Mouse (Mus musculus): Measurements from ENCODE around the gene Ap3b2. TPM values are rescaled to one million over a fixed set of nuclear protein-coding genes. Genes with fewer than 3 reads are reported as not detected.

Ap3b2 gene
- polyA plus RNA-seq, 1 experiment from 2014 or later: 7.6 TPM

DNA sequence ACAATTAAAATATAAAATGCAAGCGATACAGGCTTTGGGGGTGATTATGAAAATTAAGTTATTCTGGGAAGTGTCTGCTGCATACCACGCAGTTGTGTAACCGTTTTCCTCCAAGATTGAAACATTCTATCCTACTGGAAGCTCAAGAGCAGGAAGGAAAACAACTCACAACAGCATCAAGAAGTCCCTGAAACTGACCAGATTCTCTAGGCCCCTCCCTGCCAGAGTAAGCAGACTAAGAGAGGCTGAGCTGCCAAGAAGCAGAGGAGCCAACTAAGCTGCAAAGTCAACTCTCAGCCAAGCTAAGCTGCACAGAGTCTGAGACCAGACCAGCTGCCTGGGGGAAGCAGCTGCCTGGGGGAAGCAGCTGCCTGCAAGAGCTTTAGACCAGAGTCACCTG lies 18.5 kb downstream of the Ap3b2 start:
- no peak overlapping the region for H3K4me2 ChIP-seq (replicated peaks)
- no peak overlapping the region for H3K27ac ChIP-seq
- no peak overlapping the region for H3K4me3 ChIP-seq
- H3K4me1 ChIP-seq: peaks cover 13% of the 10 kb centered on the region; the same call in 1 of the 2 replicates
- no peak overlapping the region for H3K9ac ChIP-seq
- peaks cover 33% of the 10 kb centered on the region for H3K27me3 ChIP-seq
- 78% methylated on average over 3 of the region's 3 CpGs for WGBS
- ATAC-seq (ENCODE audit: insufficient number of reproducible peaks, insufficient read depth, low FRiP score, low TSS enrichment): no peak
- H3K36me3 ChIP-seq: no peaks in the 10 kb centered on the region
- H3K9me3 ChIP-seq: no peaks in the 10 kb centered on the region

DNA sequence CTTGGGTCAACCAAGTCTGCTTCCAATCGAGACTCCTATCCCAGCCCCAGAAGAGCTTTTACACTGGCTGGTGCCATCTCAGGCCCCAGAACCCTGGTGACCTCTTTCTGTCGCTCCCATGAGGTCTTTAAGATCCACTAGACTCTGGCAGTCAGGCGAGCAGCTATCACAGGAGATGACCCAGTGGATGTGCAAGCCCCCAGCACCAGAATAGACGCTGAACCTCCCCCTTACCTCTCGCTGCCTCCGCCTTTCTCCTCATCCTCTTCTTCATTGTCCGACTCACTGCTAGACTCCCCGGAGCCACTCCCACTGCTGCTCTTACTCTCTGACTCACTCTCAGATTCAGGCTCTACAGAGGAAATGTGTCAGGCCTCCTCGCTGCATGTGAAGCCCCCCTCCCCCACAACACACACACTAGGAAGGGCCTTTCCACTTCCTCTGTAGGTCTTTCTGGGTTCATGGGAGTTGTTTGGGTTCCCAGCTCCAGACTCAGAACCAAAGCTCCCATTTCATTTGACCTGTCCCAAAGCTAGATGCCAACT lies 28.7 kb downstream of the Ap3b2 start:
- H3K27ac ChIP-seq: no peak overlapping the region
- H3K9ac ChIP-seq: no peak overlapping the region
- no peak for ATAC-seq (ENCODE audit: insufficient number of reproducible peaks, insufficient read depth, low FRiP score, low TSS enrichment)
- H3K4me1 ChIP-seq: no peaks in the 10 kb centered on the region
- 69% methylated on average over 9 of the region's 9 CpGs for WGBS
- peaks cover 8% of the 10 kb centered on the region; the same call in 1 of the 2 replicates for H3K27me3 ChIP-seq
- no peaks in the 10 kb centered on the region for H3K36me3 ChIP-seq
- no peaks in the 10 kb centered on the region for H3K9me3 ChIP-seq
- H3K4me2 ChIP-seq (replicated peaks): no peak overlapping the region
- no peak overlapping the region for H3K4me3 ChIP-seq

DNA sequence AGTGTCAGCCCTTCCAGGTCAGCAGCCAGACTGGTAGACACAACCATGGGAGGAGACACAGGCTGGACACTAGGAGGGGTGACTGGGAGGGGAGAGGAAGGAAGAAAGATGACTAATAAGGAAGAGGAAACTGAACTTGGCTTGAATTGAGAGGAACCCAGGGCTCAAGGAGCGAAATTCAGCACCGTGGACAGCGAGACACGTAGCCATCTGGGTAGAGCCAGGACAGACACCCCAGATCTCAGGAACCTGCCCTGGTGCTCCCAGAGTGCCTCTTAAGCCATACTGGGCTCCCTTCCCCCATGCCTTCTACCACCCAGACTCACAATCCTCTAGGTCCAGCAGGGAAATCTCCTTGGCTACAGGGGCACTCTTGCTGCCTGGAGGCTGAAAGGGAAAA lies 29.6 kb downstream of the Ap3b2 start:
- Histone ChIP-seq H3K9me3 (no peaks in the 10 kb centered on the region), H3K27me3 (peaks cover 15% of the 10 kb centered on the region), H3K4me2 (replicated peaks) (no peak overlapping the region), H3K4me3 (no peak overlapping the region), H3K27ac (no peak overlapping the region), H3K9ac (no peak overlapping the region), H3K4me1 (no peaks in the 10 kb centered on the region), H3K36me3 (no peaks in the 10 kb centered on the region)
- 1% methylated on average over 4 of the region's 4 CpGs for WGBS
- no peak for ATAC-seq (ENCODE audit: insufficient number of reproducible peaks, insufficient read depth, low FRiP score, low TSS enrichment)

DNA sequence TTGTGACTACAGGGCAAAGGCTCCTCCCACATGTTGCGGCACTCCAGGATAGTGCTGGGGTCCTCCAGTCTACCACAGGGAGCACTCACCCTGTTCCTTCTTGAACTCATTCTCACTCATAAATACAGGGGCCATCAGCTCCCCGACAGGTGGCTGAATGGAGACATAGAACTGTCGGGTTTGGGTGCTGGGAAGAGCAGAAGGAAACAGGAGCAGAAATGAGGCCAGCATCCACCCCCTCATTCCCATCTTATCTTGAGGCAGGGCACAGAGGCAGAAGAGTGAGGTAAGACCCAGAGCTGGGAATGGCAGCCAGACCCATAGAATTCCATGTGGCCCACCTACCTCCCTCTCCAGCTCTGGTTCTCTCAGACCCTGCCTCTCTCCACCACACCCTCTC lies 30.9 kb downstream of the Ap3b2 start:
- 85% methylated on average over 3 of the region's 3 CpGs for WGBS
- no peak overlapping the region for H3K4me2 ChIP-seq (replicated peaks)
- H3K9me3 ChIP-seq: no peaks in the 10 kb centered on the region
- no peak overlapping the region for H3K9ac ChIP-seq
- peaks cover 27% of the 10 kb centered on the region for H3K27me3 ChIP-seq
- H3K4me1 ChIP-seq: no peaks in the 10 kb centered on the region
- H3K27ac ChIP-seq: no peak overlapping the region
- no peaks in the 10 kb centered on the region for H3K36me3 ChIP-seq
- no peak overlapping the region for H3K4me3 ChIP-seq
- ATAC-seq (ENCODE audit: insufficient number of reproducible peaks, insufficient read depth, low FRiP score, low TSS enrichment): no peak

DNA sequence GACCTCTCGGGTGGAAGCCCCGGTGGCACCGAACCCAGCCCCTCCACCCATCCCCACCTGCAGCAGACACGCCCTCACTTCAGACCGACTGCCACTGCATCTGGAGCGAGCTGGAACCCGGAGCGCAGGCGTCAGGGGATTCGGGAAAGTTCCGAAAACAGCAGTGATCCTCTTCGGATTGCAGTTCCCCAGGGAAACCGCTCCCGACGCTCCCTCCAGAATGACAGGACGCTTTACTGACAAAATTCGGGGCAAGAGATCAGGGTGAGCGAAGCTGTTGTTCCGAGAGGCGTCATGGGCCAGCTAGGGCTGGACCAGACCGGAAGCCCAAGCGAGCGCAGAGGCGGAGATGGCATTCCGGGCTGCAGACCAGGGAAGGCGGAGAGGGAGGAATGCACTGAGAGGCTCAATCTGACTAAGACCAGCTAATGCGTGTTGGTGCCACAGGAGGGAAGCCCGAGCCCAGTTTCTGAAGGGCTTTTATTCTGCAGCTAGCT lies 38.5 kb downstream of the Ap3b2 start, which contains the start of gene Cpeb1:
TSS of gene Cpeb1 (minus strand) at position 311 of the 497 bp plus-strand sequence.
- Histone ChIP-seq H3K9me3 (no peaks in the 10 kb centered on the region), H3K9ac (0 out of 2 replicates have a peak within 1 kb of the TSS, but pooled peaks have one; percentile 29), H3K27me3 (peaks cover 72% of the 10 kb centered on the region), H3K4me2 (replicated peaks) (peak within 1 kb of the TSS; percentile 93), H3K4me1 (peaks cover 25% of the 10 kb centered on the region), H3K4me3 (peak within 1 kb of the TSS; percentile 48), H3K36me3 (no peaks in the 10 kb centered on the region), H3K27ac (no peak within 1 kb of the TSS)
- WGBS: 1% methylated on average over 28 of the region's 28 CpGs
- ATAC-seq (ENCODE audit: insufficient number of reproducible peaks, insufficient read depth, low FRiP score, low TSS enrichment): no peak

DNA sequence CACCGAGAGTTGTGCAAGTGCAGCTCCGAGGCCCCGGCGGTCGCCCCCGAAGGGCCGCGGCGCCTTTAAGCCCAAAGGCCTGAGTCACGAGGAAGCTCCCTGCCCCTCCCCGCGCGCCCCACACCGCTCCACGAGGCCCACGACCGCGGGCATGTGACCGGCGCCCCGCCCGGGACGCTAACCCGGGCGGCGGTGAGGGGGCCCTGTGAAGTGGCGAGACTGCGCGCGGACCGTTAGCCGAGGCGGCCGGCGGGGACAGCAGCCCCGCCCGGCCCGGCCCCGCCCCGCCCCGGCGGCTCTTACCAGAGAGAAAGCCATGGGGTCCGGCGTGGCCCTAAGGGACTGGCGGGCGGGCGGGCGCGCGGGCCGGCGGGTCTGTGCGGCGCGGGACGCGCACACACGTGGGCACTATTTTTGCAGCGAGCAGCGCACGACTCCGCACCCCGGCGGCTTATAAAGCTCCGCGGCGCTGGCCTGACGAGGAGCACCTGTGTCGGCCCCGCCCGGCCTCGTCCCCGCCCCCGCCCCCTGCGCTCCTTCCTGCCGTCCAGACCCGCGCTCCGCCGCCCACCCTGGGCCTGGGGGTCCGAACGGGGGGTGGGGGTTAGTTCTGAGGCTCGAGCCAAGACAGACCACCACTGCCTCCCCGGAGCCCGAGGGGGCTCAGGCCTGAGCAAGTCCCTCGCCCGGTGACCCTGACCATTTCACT lies 39.2 kb downstream of the Ap3b2 start:
- Histone ChIP-seq H3K9ac (0 out of 2 replicates have a peak overlapping the region, but pooled peaks have one; percentile 29), H3K27me3 (peaks cover 69% of the 10 kb centered on the region), H3K4me1 (peaks cover 25% of the 10 kb centered on the region), H3K9me3 (no peaks in the 10 kb centered on the region), H3K27ac (no peak overlapping the region), H3K4me2 (replicated peaks) (peak overlapping the region; percentile 93), H3K4me3 (peak overlapping the region; percentile 48), H3K36me3 (no peaks in the 10 kb centered on the region)
- no peak for ATAC-seq (ENCODE audit: insufficient number of reproducible peaks, insufficient read depth, low FRiP score, low TSS enrichment)
- WGBS: 2% methylated on average over 77 of the region's 87 CpGs

DNA sequence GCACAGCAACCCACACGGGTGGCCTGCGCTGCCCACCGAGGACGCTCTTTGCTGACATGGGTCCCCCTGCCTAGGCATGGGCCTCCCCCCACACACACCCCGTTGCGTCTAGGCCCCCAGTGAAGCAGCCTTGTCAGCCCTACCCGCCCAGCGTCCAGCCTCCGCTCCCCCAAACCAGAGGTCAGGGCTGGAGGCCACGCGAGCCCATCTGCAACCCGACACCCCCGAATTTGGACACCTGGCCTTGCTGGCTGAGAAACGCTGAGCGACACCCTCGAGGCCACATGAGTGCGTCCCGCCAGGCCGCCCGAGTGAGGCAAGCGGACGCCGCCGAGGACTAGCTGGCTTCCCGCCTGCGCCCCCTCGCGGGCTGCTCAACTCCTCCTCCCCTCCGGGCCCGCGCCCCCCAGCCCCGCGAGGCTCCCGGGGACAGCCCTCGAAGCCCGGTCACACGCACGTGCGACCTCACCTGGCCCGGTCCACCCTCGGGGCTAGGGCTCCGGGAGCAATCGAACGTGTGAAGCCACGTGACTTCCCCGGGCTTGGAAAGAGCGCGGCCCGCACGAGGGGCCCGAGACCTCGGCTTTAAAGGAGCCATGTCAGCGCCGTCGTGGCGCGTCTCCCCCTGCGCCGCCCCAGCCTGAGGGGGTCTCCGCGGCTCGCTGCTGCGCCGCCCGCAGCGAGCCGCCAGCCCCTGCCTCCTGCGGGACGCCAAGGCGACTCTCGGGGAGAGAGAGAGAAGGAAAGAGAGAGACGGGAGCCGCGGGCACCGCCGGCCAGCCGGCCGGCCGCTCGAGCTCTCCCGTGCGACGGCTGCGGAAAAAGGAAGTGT lies 40.1 kb downstream of the Ap3b2 start:
- Histone ChIP-seq H3K4me3 (peak overlapping the region; percentile 48), H3K27ac (no peak overlapping the region), H3K4me2 (replicated peaks) (peak overlapping the region; percentile 93), H3K36me3 (no peaks in the 10 kb centered on the region), H3K9ac (0 out of 2 replicates have a peak overlapping the region, but pooled peaks have one; percentile 29), H3K27me3 (peaks cover 62% of the 10 kb centered on the region), H3K4me1 (peaks cover 25% of the 10 kb centered on the region), H3K9me3 (no peaks in the 10 kb centered on the region)
- ATAC-seq (ENCODE audit: insufficient number of reproducible peaks, insufficient read depth, low FRiP score, low TSS enrichment): 0 out of 2 replicates have a peak, but pooled peaks have one; percentile 35
- WGBS: 3% methylated on average over 77 of the region's 84 CpGs

DNA sequence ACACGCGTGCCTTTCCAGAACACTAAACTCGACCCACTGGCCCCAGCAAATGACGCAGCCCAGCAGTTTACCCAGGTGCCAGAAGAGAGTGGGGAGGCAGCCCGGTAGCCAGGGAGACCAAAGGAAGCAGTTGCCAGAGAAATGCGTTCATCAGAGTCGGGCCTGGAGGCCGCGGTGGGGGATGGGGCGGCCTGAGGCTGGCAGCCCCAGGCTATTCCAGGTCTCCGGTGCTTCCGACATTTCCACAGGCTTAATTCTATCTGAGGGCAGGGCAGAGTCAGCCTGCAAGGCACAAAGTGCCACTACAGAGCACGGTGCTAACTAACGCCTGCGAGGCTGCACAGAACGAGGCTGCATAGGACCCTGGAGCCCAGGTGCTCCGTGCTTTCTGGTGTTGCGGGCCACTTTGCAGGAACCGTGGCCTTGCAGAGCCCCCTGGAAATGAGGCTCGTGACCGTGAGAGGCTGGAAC lies 40.7 kb downstream of the Ap3b2 start:
- no peak overlapping the region for H3K27ac ChIP-seq
- peak overlapping the region; percentile 48 for H3K4me3 ChIP-seq
- 4% methylated on average over 21 of the region's 21 CpGs for WGBS
- H3K36me3 ChIP-seq: no peaks in the 10 kb centered on the region
- no peak overlapping the region for H3K9ac ChIP-seq
- H3K4me1 ChIP-seq: peaks cover 25% of the 10 kb centered on the region
- ATAC-seq (ENCODE audit: insufficient number of reproducible peaks, insufficient read depth, low FRiP score, low TSS enrichment): no peak
- H3K27me3 ChIP-seq: peaks cover 55% of the 10 kb centered on the region
- peak overlapping the region; percentile 93 for H3K4me2 ChIP-seq (replicated peaks)
- H3K9me3 ChIP-seq: no peaks in the 10 kb centered on the region

MicroRNAs encoded within 50 kb of the gene (microRNA counts, 519-probe panel; counts per million panel counts)
- microRNA mmu-miR-1839-3p (460 counts per million, percentile 65 among the panel's probes with 10 or more counts), microRNA mmu-miR-1839-5p (460 counts per million, percentile 65 among the panel's probes with 10 or more counts)

Other genes starting within 250 kb of the Ap3b2 start
- 1,128 and 1,164 TPM in 2 replicates for gene Rps17, start 148.7 kb downstream of the Ap3b2 start, polyA plus RNA-seq (2016; fragmentation: Nextera tagmentation; extraction: Ambion mirVana)
- 2.3 and 3.6 TPM in 2 replicates for gene Cpeb1, start 38.5 kb downstream of the Ap3b2 start, polyA plus RNA-seq (2016; fragmentation: Nextera tagmentation; extraction: Ambion mirVana)
- not detected in 2 replicates for gene BC048679, start 4.4 kb upstream of the Ap3b2 start, polyA plus RNA-seq (2016; fragmentation: Nextera tagmentation; extraction: Ambion mirVana)
- gene Fsd2, start 73.0 kb upstream of the Ap3b2 start, polyA plus RNA-seq (2016; fragmentation: Nextera tagmentation; extraction: Ambion mirVana): 0.10 and 0.28 TPM in 2 replicates
- gene Whamm, start 77.3 kb upstream of the Ap3b2 start, polyA plus RNA-seq (2016; fragmentation: Nextera tagmentation; extraction: Ambion mirVana): 5.7 TPM in 2 replicates
- gene Homer2, start 213.6 kb upstream of the Ap3b2 start, polyA plus RNA-seq (2016; fragmentation: Nextera tagmentation; extraction: Ambion mirVana): 27.7 and 30.5 TPM in 2 replicates

Measured in embryonic facial prominence, embryonic 12.5 days (tissue).